Mouse (Mus musculus) small intestine, adult 2 months (tissue): Measurements from ENCODE around the gene Immp1l.

Experiments
- CTCF ChIP-seq: fragments of 200-500 bp; IDR thresholded peaks from 2 replicates; pipeline ENCODE4 v1.5.1; 2012; ENCODE audit warnings: low read depth, mild to moderate bottlenecking, control low read depth, inconsistent platforms, low read length, moderate library complexity, mixed read lengths; ENCODE audit not compliant: insufficient replicate concordance, insufficient read length; ENCODE audit errors: extremely low read depth
- POLR2A ChIP-seq: fragments of 200-500 bp; IDR thresholded peaks from 2 replicates; pipeline ENCODE4 v1.6.1; 2012; ENCODE audit warnings: low read depth, mild to moderate bottlenecking, control low read depth, inconsistent platforms, low read length, moderate library complexity

GRCm38 (mm10) chr2:105951350-105951940, 47.0 kb downstream of the Immp1l start:
- no peak for TF ChIP-seq CTCF
- TF ChIP-seq POLR2A, result no peak
